9 mouse cellular contexts compared by ENCODE assay signal in the genomic region with DNA sequence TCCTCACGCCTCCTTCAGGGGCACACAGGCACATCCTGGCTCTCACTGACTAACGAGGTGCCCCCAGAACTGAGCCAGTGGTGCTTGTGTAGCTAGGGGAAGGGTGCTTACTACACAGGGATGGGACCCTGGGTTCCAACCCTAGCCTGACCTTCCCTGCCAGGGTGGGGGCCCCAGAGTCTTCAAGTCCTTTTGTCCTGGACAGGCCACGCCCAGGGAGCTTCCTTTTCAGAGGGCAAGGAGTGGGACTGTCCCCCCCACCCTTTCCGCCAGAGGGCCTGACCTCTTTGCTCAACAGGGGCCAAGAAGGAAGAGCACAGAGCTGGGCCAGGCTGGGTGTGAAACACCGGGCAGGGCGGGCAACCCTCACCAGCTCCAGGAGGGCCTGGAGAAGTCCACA. TPM values are rescaled to one million over a fixed set of nuclear protein-coding genes. Genes with fewer than 3 reads are reported as not detected.
A peak's percentile ranks its signal among the peaks of the same experiment; 100 is the strongest.
DNase-seq lines count a peak whose midpoint lies in the region; ATAC-seq lines count a peak whose summit lies in the region.
"Had no signal": no experiment of that assay in that cellular context is flagged by ENCODE, and none has a peak within 500 bp of the region (broad histone marks: within the 10 kb centered on the region; RNA-seq: fewer than 3 reads in every experiment).

No protein-coding gene starts in this region.

- H3K9me3 ChIP-seq in midbrain, embryonic 10.5 days (replicated peaks): no peaks in the 10 kb centered on the region
- no peaks in the 10 kb centered on the region for H3K9me3 ChIP-seq in midbrain, embryonic 13.5 days
- no peaks in the 10 kb centered on the region for H3K9me3 ChIP-seq in heart, embryonic 16.5 days (replicated peaks; ENCODE audit: control insufficient read depth, low read length)
- no peaks in the 10 kb centered on the region for H3K9me3 ChIP-seq in limb, embryonic 10.5 days (replicated peaks)
- no peaks in the 10 kb centered on the region for H3K9me3 ChIP-seq in stomach, embryonic 15.5 days

- no peak for ATAC-seq in midbrain, embryonic 13.5 days
- ATAC-seq in heart, embryonic 16.5 days (replicated peaks; ENCODE audit: extremely low read depth, insufficient read depth, low FRiP score): peak; percentile 38; the same call in 1 of the 2 replicates
- peak; percentile 53; the same call in 1 of the 2 replicates for ATAC-seq in stomach, embryonic 15.5 days (ENCODE audit: insufficient read depth, low FRiP score, low read depth)
- ATAC-seq in cerebellum, adult (ENCODE audit: insufficient number of reproducible peaks, low FRiP score, low TSS enrichment): no peak
- ATAC-seq in erythroblast, adult 5-6 weeks (replicated peaks; ENCODE audit: low FRiP score, poor library complexity, severe bottlenecking): no peak

- H3K4me3 ChIP-seq in midbrain, embryonic 10.5 days: no peak overlapping the region
- no peak overlapping the region for H3K4me3 ChIP-seq in midbrain, embryonic 13.5 days (replicated peaks)
- no peak overlapping the region for H3K4me3 ChIP-seq in heart, embryonic 16.5 days (ENCODE audit: low read length)
- no peak overlapping the region for H3K4me3 ChIP-seq in limb, embryonic 10.5 days
- H3K4me3 ChIP-seq in stomach, embryonic 15.5 days (replicated peaks): no peak overlapping the region

- H3K9ac ChIP-seq in midbrain, embryonic 13.5 days (replicated peaks): no peak overlapping the region
- no peak overlapping the region for H3K9ac ChIP-seq in heart, embryonic 16.5 days (ENCODE audit: low read length)
- H3K9ac ChIP-seq in stomach, embryonic 15.5 days: no peak overlapping the region

- 79% methylated on average over 6 of the region's 6 CpGs for WGBS in midbrain, embryonic 10.5 days
- 69% methylated on average over 6 of the region's 6 CpGs for WGBS in midbrain, embryonic 13.5 days
- 59% methylated on average over 6 of the region's 6 CpGs for WGBS in heart, embryonic 16.5 days
- WGBS in limb, embryonic 10.5 days: 71% methylated on average over 6 of the region's 6 CpGs
- 68% methylated on average over 6 of the region's 6 CpGs for WGBS in stomach, embryonic 15.5 days

- H3K4me1 ChIP-seq in midbrain, embryonic 10.5 days: peaks cover 14% of the 10 kb centered on the region
- peaks cover 26% of the 10 kb centered on the region for H3K4me1 ChIP-seq in midbrain, embryonic 13.5 days (replicated peaks)
- peaks cover 5% of the 10 kb centered on the region for H3K4me1 ChIP-seq in heart, embryonic 16.5 days (ENCODE audit: control insufficient read depth, insufficient read depth, low read length)
- H3K4me1 ChIP-seq in limb, embryonic 10.5 days: peaks cover 16% of the 10 kb centered on the region
- H3K4me1 ChIP-seq in stomach, embryonic 15.5 days: peaks cover 16% of the 10 kb centered on the region

- H3K36me3 ChIP-seq in midbrain, embryonic 10.5 days: no peaks in the 10 kb centered on the region
- no peaks in the 10 kb centered on the region for H3K36me3 ChIP-seq in midbrain, embryonic 13.5 days
- H3K36me3 ChIP-seq in heart, embryonic 16.5 days (ENCODE audit: control insufficient read depth, insufficient read depth): no peaks in the 10 kb centered on the region
- H3K36me3 ChIP-seq in limb, embryonic 10.5 days: no peaks in the 10 kb centered on the region
- H3K36me3 ChIP-seq in stomach, embryonic 15.5 days: no peaks in the 10 kb centered on the region

- H3K27me3 ChIP-seq in midbrain, embryonic 10.5 days (ENCODE audit: low read depth, poor library complexity, severe bottlenecking): no peaks in the 10 kb centered on the region
- no peaks in the 10 kb centered on the region for H3K27me3 ChIP-seq in midbrain, embryonic 13.5 days
- H3K27me3 ChIP-seq in heart, embryonic 16.5 days (ENCODE audit: control insufficient read depth, insufficient read depth, low read length): no peaks in the 10 kb centered on the region
- H3K27me3 ChIP-seq in limb, embryonic 10.5 days (ENCODE audit: low read depth, poor library complexity, severe bottlenecking): no peaks in the 10 kb centered on the region
- H3K27me3 ChIP-seq in stomach, embryonic 15.5 days (replicated peaks): no peaks in the 10 kb centered on the region

- H3K27ac ChIP-seq in midbrain, embryonic 10.5 days (replicated peaks): peak overlapping the region; percentile 58
- no peak overlapping the region for H3K27ac ChIP-seq in midbrain, embryonic 13.5 days
- no peak overlapping the region for H3K27ac ChIP-seq in heart, embryonic 16.5 days (ENCODE audit: low read length)
- peak overlapping the region; percentile 8; the same call in 1 of the 2 replicates for H3K27ac ChIP-seq in limb, embryonic 10.5 days
- no peak overlapping the region for H3K27ac ChIP-seq in stomach, embryonic 15.5 days

- no peak overlapping the region for H3K4me2 ChIP-seq in midbrain, embryonic 13.5 days (replicated peaks)
- no peak overlapping the region for H3K4me2 ChIP-seq in heart, embryonic 16.5 days (ENCODE audit: low read depth, low read length)
- H3K4me2 ChIP-seq in stomach, embryonic 15.5 days: no peak overlapping the region

- DNase-seq in midbrain, embryonic 10.5 days (ENCODE audit: low spot score): no peak
- DNase-seq in limb, embryonic 10.5 days (ENCODE audit: low spot score): no peak
- no peak for DNase-seq in ovary, postnatal 36 days (ENCODE audit: low spot score)
- DNase-seq: right cerebral cortex, postnatal 4 days had no signal

RNA-seq across cellular contexts. Expression of a gene that starts 58.4 kb away (rescaled TPM):
- 5.5 and 7.0 TPM in 2 replicates for polyA plus RNA-seq in midbrain, embryonic 10.5 days (2016; fragmentation: Nextera tagmentation; extraction: Ambion mirVana)
- 6.0 and 7.8 TPM in 2 replicates for polyA plus RNA-seq in midbrain, embryonic 13.5 days (2015; fragmentation: Nextera tagmentation; extraction: Ambion mirVana)
- 7.6 and 8.8 TPM in 2 replicates for polyA plus RNA-seq in heart, embryonic 16.5 days (2015; fragmentation: Nextera tagmentation; extraction: Ambion mirVana)
- polyA plus RNA-seq in limb, embryonic 10.5 days (2016; fragmentation: Nextera tagmentation; extraction: Ambion mirVana): 5.0 and 5.1 TPM in 2 replicates
- polyA plus RNA-seq in stomach, embryonic 15.5 days (2015; fragmentation: Nextera tagmentation; extraction: Ambion mirVana): 7.9 TPM in 2 replicates
- total RNA-seq in erythroblast, adult 5-6 weeks (2015; ENCODE audit: low replicate concordance): 28.6 and 31.9 TPM in 2 replicates
- 40.6 and 42.5 TPM in 2 replicates for total RNA-seq in erythroblast, adult 5-6 weeks (2017; ENCODE audit: low replicate concordance)

Comparison
In these comparisons a context has a peak if more than half of its experiments do, and no peak if none do; other contexts are left out.
1. H3K27ac ChIP-seq: peak in midbrain, embryonic 10.5 days (single experiment) and limb, embryonic 10.5 days (single experiment); none in midbrain, embryonic 13.5 days (single experiment), heart, embryonic 16.5 days (single experiment) and stomach, embryonic 15.5 days (single experiment).
2. ATAC-seq: peak in heart, embryonic 16.5 days (single experiment) and stomach, embryonic 15.5 days (single experiment); none in midbrain, embryonic 13.5 days (single experiment), cerebellum, adult (single experiment) and erythroblast, adult 5-6 weeks (single experiment).